Mouse (Mus musculus) stomach, postnatal 0 days (tissue): ENCODE results near the gene Fam19a4. TPM values are rescaled to one million over a fixed set of nuclear protein-coding genes. Genes with fewer than 3 reads are reported as not detected.
A peak's percentile ranks its signal among the peaks of the same experiment; 100 is the strongest.

Experiments
- ATAC-seq: fragments of 200-750 bp; cut with Nextera tagmentation; 2 replicates; pipeline ENCODE4 v1.8.0; 2017; ENCODE audit not compliant: low FRiP score, low TSS enrichment
- DNase-seq: peaks from one replicate; pipeline ENCODE4 v3.0.0-alpha.2; 2016; ENCODE audit warnings: low spot score
- H3K27ac ChIP-seq: fragments of 300-500 bp; sonication (generic); replicated peaks from 2 replicates; pipeline ENCODE4 v1.5.1; 2014; ENCODE audit warnings: mild to moderate bottlenecking, control low read depth
- H3K27me3 ChIP-seq: fragments of 300-500 bp; sonication (generic); 2 replicates; pipeline ENCODE4 v1.6.1; 2014; ENCODE audit warnings: low read length; ENCODE audit not compliant: control insufficient read depth, insufficient read depth
- H3K36me3 ChIP-seq: fragments of 300-500 bp; sonication (generic); 2 replicates; pipeline ENCODE4 v1.6.1; 2014; ENCODE audit warnings: low read length, mixed read lengths; ENCODE audit not compliant: control insufficient read depth, insufficient read depth
- H3K4me1 ChIP-seq: fragments of 300-500 bp; sonication (generic); replicated peaks from 2 replicates; pipeline ENCODE4 v1.6.1; 2014; ENCODE audit warnings: antibody characterized with exemption; ENCODE audit not compliant: control insufficient read depth, insufficient read depth
- H3K4me2 ChIP-seq: fragments of 300-500 bp; sonication (generic); replicated peaks from 2 replicates; pipeline ENCODE4 v1.6.1; 2014; ENCODE audit warnings: low read depth, mild to moderate bottlenecking, control low read depth, moderate library complexity
- H3K4me3 ChIP-seq: fragments of 300-500 bp; sonication (generic); 2 replicates; pipeline ENCODE4 v1.5.1; 2014; ENCODE audit warnings: low read depth, low read length, control low read depth
- H3K9ac ChIP-seq: fragments of 300-500 bp; sonication (generic); 2 replicates; pipeline ENCODE4 v1.6.1; 2014; ENCODE audit warnings: mild to moderate bottlenecking, low read length, control low read depth, mixed read lengths
- H3K9me3 ChIP-seq: fragments of 300-500 bp; sonication (generic); 2 replicates; pipeline ENCODE4 v1.6.1; 2016; ENCODE audit warnings: low read length; ENCODE audit not compliant: control insufficient read depth
- CTCF ChIP-seq: IDR thresholded peaks from 2 replicates; pipeline ENCODE4 v1.5.1; 2016; ENCODE audit warnings: antibody characterized with exemption, low read depth, mild to moderate bottlenecking, moderate library complexity
- EP300 ChIP-seq: optimal IDR thresholded peaks from 2 replicates; pipeline ENCODE3; 2016; ENCODE audit warnings: antibody characterized with exemption
- WGBS: fragments of 180-500 bp; shearing (Covaris S2); extraction: QIAGEN DNeasy Blood & Tissue Kit; methylation state at CpG from one replicate; pipeline ENCODE4 v1.1.7; 2014; 5-methylcytosine and 5-hydroxymethylcytosine counted together
- polyA plus RNA-seq: library from polyadenylated mRNA; unstranded; fragments of >200 nt; fragmentation: Nextera tagmentation; extraction: Ambion mirVana; gene quantifications from 2 replicates; pipeline ENCODE4 v1.2.1, GENCODE M21; 2015

Gene Fam19a4
- polyA plus RNA-seq, 1 experiment from 2014 or later: 0.27 TPM

GRCm38 (mm10) chr6:97005038-97005437, 55.2 kb downstream of the Fam19a4 start:
- no peak overlapping the region for H3K27ac ChIP-seq
- peak; percentile 20 for DNase-seq
- H3K9me3 ChIP-seq: no peaks in the 10 kb centered on the region
- 12% methylated on average over 11 of the region's 11 CpGs for WGBS
- H3K27me3 ChIP-seq: no peaks in the 10 kb centered on the region
- H3K4me1 ChIP-seq: no peaks in the 10 kb centered on the region
- no peak overlapping the region for H3K9ac ChIP-seq
- no peaks in the 10 kb centered on the region for H3K36me3 ChIP-seq
- H3K4me3 ChIP-seq: no peak overlapping the region
- H3K4me2 ChIP-seq: no peak overlapping the region
- ATAC-seq: no peak
- TF ChIP-seq CTCF: peak; percentile 89
- no peak for TF ChIP-seq EP300

- no peak overlapping the region for H3K4me2 ChIP-seq
- H3K4me1 ChIP-seq: no peaks in the 10 kb centered on the region
- H3K9me3 ChIP-seq: no peaks in the 10 kb centered on the region
- no peak overlapping the region for H3K27ac ChIP-seq
- 88% methylated on average over 7 of the region's 7 CpGs for WGBS
- no peaks in the 10 kb centered on the region for H3K36me3 ChIP-seq
- no peak overlapping the region for H3K4me3 ChIP-seq
- TF ChIP-seq CTCF: peak; percentile 20
- no peak for TF ChIP-seq EP300
- ATAC-seq: no peak
- H3K27me3 ChIP-seq: no peaks in the 10 kb centered on the region
- DNase-seq: no peak
- no peak overlapping the region for H3K9ac ChIP-seq
Measured at GRCm38 (mm10) chr6:96995556-96996159, 64.6 kb downstream of the Fam19a4 start.

- Histone ChIP-seq H3K27ac (no peak overlapping the region), H3K4me3 (no peak overlapping the region), H3K4me2 (no peak overlapping the region), H3K27me3 (no peaks in the 10 kb centered on the region), H3K4me1 (no peaks in the 10 kb centered on the region), H3K9ac (no peak overlapping the region), H3K36me3 (no peaks in the 10 kb centered on the region), H3K9me3 (no peaks in the 10 kb centered on the region)
- 86% methylated on average over 1 of the region's 1 CpGs for WGBS
- TF ChIP-seq CTCF: no peak
- TF ChIP-seq EP300: no peak
- no peak for DNase-seq
- no peak for ATAC-seq
Measured at GRCm38 (mm10) chr6:96991741-96992140, 68.5 kb downstream of the Fam19a4 start.

GRCm38 (mm10) chr6:96977537-96977936, 82.7 kb downstream of the Fam19a4 start:
- no peaks in the 10 kb centered on the region for H3K9me3 ChIP-seq
- H3K4me3 ChIP-seq: no peak overlapping the region
- H3K4me2 ChIP-seq: no peak overlapping the region
- H3K27me3 ChIP-seq: no peaks in the 10 kb centered on the region
- no peaks in the 10 kb centered on the region for H3K4me1 ChIP-seq
- no peak overlapping the region for H3K27ac ChIP-seq
- DNase-seq: no peak
- ATAC-seq: no peak
- H3K36me3 ChIP-seq: no peaks in the 10 kb centered on the region
- 85% methylated on average over 1 of the region's 1 CpGs for WGBS
- TF ChIP-seq CTCF: no peak
- H3K9ac ChIP-seq: no peak overlapping the region

GRCm38 (mm10) chr6:96944796-96945195, 115.4 kb downstream of the Fam19a4 start:
- no peaks in the 10 kb centered on the region for H3K27me3 ChIP-seq
- H3K27ac ChIP-seq: no peak overlapping the region
- 18% methylated on average over 2 of the region's 2 CpGs for WGBS
- no peak overlapping the region for H3K4me3 ChIP-seq
- ATAC-seq: no peak
- DNase-seq: no peak
- H3K4me1 ChIP-seq: no peaks in the 10 kb centered on the region
- no peak overlapping the region for H3K4me2 ChIP-seq
- TF ChIP-seq EP300 (no peak), CTCF (no peak)
- H3K36me3 ChIP-seq: no peaks in the 10 kb centered on the region
- no peaks in the 10 kb centered on the region for H3K9me3 ChIP-seq
- no peak overlapping the region for H3K9ac ChIP-seq

- no peaks in the 10 kb centered on the region for H3K9me3 ChIP-seq
- WGBS: 67% methylated on average over 1 of the region's 1 CpGs
- H3K27me3 ChIP-seq: no peaks in the 10 kb centered on the region
- H3K9ac ChIP-seq: no peak overlapping the region
- no peaks in the 10 kb centered on the region for H3K4me1 ChIP-seq
- H3K4me3 ChIP-seq: no peak overlapping the region
- ATAC-seq (no peak), DNase-seq (no peak)
- no peaks in the 10 kb centered on the region for H3K36me3 ChIP-seq
- no peak overlapping the region for H3K4me2 ChIP-seq
- H3K27ac ChIP-seq: no peak overlapping the region
- TF ChIP-seq EP300 (no peak), CTCF (no peak)
Measured at GRCm38 (mm10) chr6:96935776-96936175, 124.4 kb downstream of the Fam19a4 start.
